Mouse (Mus musculus): ENCODE measurements around the gene Erich2. TPM values are rescaled to one million over a fixed set of nuclear protein-coding genes. Genes with fewer than 3 reads are reported as not detected.
A peak's percentile ranks its signal among the peaks of the same experiment; 100 is the strongest.
"Not testable (repeated sequence)": the region's sequence is repeated elsewhere in the genome, so short reads cannot be mapped to it uniquely, and the experiment has no call there.

Erich2 gene
- polyA plus RNA-seq (2016; fragmentation: Nextera tagmentation; extraction: Ambion mirVana), result 2.6 and 3.4 TPM in 2 replicates

GRCm38 (mm10) chr2:70508496-70508895 lies at the start of gene Erich2:
Gene Erich2, plus strand, starts transcription at chr2:70508819.
- ATAC-seq (ENCODE audit: low FRiP score), result no peak
- Histone ChIP-seq H3K4me1 (peaks cover 3% of the 10 kb centered on the region), H3K4me2 (replicated peaks) (peak within 1 kb of the TSS; percentile 91), H3K36me3 (no peaks in the 10 kb centered on the region), H3K27ac (no peak within 1 kb of the TSS), H3K9ac (peak within 1 kb of the TSS; percentile 45), H3K9me3 (replicated peaks) (no peaks in the 10 kb centered on the region), H3K27me3 (peaks cover 3% of the 10 kb centered on the region), H3K4me3 (peak within 1 kb of the TSS; percentile 48)
- WGBS, result 15% methylated on average over 10 of the region's 10 CpGs

GRCm38 (mm10) chr2:70463606-70464005 lies 45.0 kb upstream of the Erich2 start:
- Histone ChIP-seq H3K36me3 (no peaks in the 10 kb centered on the region), H3K4me2 (replicated peaks) (no peak overlapping the region), H3K9ac (no peak overlapping the region), H3K4me1 (no peaks in the 10 kb centered on the region), H3K27me3 (peaks cover 10% of the 10 kb centered on the region), H3K4me3 (no peak overlapping the region), H3K9me3 (replicated peaks) (no peaks in the 10 kb centered on the region), H3K27ac (no peak overlapping the region)
- no peak for ATAC-seq (ENCODE audit: low FRiP score)
- WGBS, result 74% methylated on average over 1 of the region's 1 CpGs

GRCm38 (mm10) chr2:70471136-70471535 lies 37.5 kb upstream of the Erich2 start:
- H3K27me3 ChIP-seq, result peaks cover 66% of the 10 kb centered on the region
- H3K4me1 ChIP-seq, result peaks cover 36% of the 10 kb centered on the region
- no peaks in the 10 kb centered on the region for H3K9me3 ChIP-seq (replicated peaks)
- H3K27ac ChIP-seq, result no peak overlapping the region
- ATAC-seq (ENCODE audit: low FRiP score), result no peak
- H3K9ac ChIP-seq, result no peak overlapping the region
- WGBS, result 8% methylated on average over 5 of the region's 5 CpGs
- H3K4me2 ChIP-seq (replicated peaks), result no peak overlapping the region
- H3K36me3 ChIP-seq, result no peaks in the 10 kb centered on the region
- no peak overlapping the region for H3K4me3 ChIP-seq

GRCm38 (mm10) chr2:70471861-70472620 lies 36.6 kb upstream of the Erich2 start:
- Histone ChIP-seq H3K27me3 (peaks cover 75% of the 10 kb centered on the region), H3K36me3 (no peaks in the 10 kb centered on the region), H3K4me3 (peak overlapping the region; percentile 33), H3K4me2 (replicated peaks) (peak overlapping the region; percentile 66), H3K27ac (no peak overlapping the region), H3K9me3 (replicated peaks) (no peaks in the 10 kb centered on the region), H3K9ac (peak overlapping the region; percentile 32; the same call in 1 of the 2 replicates), H3K4me1 (peaks cover 45% of the 10 kb centered on the region)
- 0 out of 2 replicates have a peak, but pooled peaks have one; percentile 12 for ATAC-seq (ENCODE audit: low FRiP score)
- WGBS, result under 1% methylated on average over 43 of the region's 48 CpGs

GRCm38 (mm10) chr2:70497715-70498318 lies 10.8 kb upstream of the Erich2 start:
- Histone ChIP-seq H3K9ac (no peak overlapping the region), H3K4me2 (replicated peaks) (no peak overlapping the region), H3K4me3 (no peak overlapping the region), H3K36me3 (no peaks in the 10 kb centered on the region), H3K4me1 (no peaks in the 10 kb centered on the region), H3K27ac (no peak overlapping the region), H3K9me3 (replicated peaks) (no peaks in the 10 kb centered on the region), H3K27me3 (no peaks in the 10 kb centered on the region)
- ATAC-seq (ENCODE audit: low FRiP score), result no peak
- 49% methylated on average over 13 of the region's 13 CpGs for WGBS

GRCm38 (mm10) chr2:70503436-70503835 lies 5.2 kb upstream of the Erich2 start:
- Histone ChIP-seq H3K4me3 (no peak overlapping the region), H3K4me2 (replicated peaks) (no peak overlapping the region), H3K4me1 (no peaks in the 10 kb centered on the region), H3K27me3 (peaks cover 3% of the 10 kb centered on the region; the same call in 1 of the 2 replicates), H3K9ac (no peak overlapping the region), H3K9me3 (replicated peaks) (no peaks in the 10 kb centered on the region), H3K36me3 (no peaks in the 10 kb centered on the region), H3K27ac (no peak overlapping the region)
- ATAC-seq (ENCODE audit: low FRiP score), result no peak
- WGBS, result 86% methylated on average over 10 of the region's 10 CpGs

- Histone ChIP-seq H3K27ac (no peak overlapping the region), H3K27me3 (peaks cover 3% of the 10 kb centered on the region), H3K4me3 (no peak overlapping the region), H3K4me2 (replicated peaks) (no peak overlapping the region), H3K9me3 (replicated peaks) (no peaks in the 10 kb centered on the region), H3K4me1 (peaks cover 3% of the 10 kb centered on the region), H3K36me3 (no peaks in the 10 kb centered on the region), H3K9ac (no peak overlapping the region)
- 36% methylated on average over 1 of the region's 1 CpGs for WGBS
- no peak for ATAC-seq (ENCODE audit: low FRiP score)
These were observed 3.4 kb upstream of the Erich2 start for GRCm38 (mm10) chr2:70505229-70505628.

- H3K9ac ChIP-seq, result no peak overlapping the region
- ATAC-seq (ENCODE audit: low FRiP score), result no peak
- no peak overlapping the region for H3K4me2 ChIP-seq (replicated peaks)
- no peaks in the 10 kb centered on the region for H3K9me3 ChIP-seq (replicated peaks)
- peaks cover 3% of the 10 kb centered on the region for H3K4me1 ChIP-seq
- H3K27ac ChIP-seq, result no peak overlapping the region
- H3K27me3 ChIP-seq, result peaks cover 3% of the 10 kb centered on the region
- WGBS, result 46% methylated on average over 4 of the region's 4 CpGs
- no peaks in the 10 kb centered on the region for H3K36me3 ChIP-seq
- H3K4me3 ChIP-seq, result no peak overlapping the region
These were observed 2.7 kb upstream of the Erich2 start for GRCm38 (mm10) chr2:70505896-70506295.

GRCm38 (mm10) chr2:70506372-70506771 lies 2.2 kb upstream of the Erich2 start:
- H3K9me3 ChIP-seq (replicated peaks), result no peaks in the 10 kb centered on the region
- H3K4me2 ChIP-seq (replicated peaks), result no peak overlapping the region
- H3K4me1 ChIP-seq, result peaks cover 3% of the 10 kb centered on the region
- ATAC-seq (ENCODE audit: low FRiP score), result no peak
- 45% methylated on average over 2 of the region's 2 CpGs for WGBS
- no peaks in the 10 kb centered on the region for H3K36me3 ChIP-seq
- H3K27ac ChIP-seq, result no peak overlapping the region
- H3K4me3 ChIP-seq, result no peak overlapping the region
- no peak overlapping the region for H3K9ac ChIP-seq
- H3K27me3 ChIP-seq, result peaks cover 3% of the 10 kb centered on the region

- ATAC-seq (ENCODE audit: low FRiP score), result peak; percentile 97
- Histone ChIP-seq H3K4me1 (peaks cover 3% of the 10 kb centered on the region), H3K9ac (peak overlapping the region; percentile 45), H3K27ac (no peak overlapping the region), H3K36me3 (no peaks in the 10 kb centered on the region), H3K4me3 (peak overlapping the region; percentile 48), H3K27me3 (peaks cover 3% of the 10 kb centered on the region), H3K4me2 (replicated peaks) (peak overlapping the region; percentile 91), H3K9me3 (replicated peaks) (no peaks in the 10 kb centered on the region)
- WGBS, result 0% methylated on average over 50 of the region's 56 CpGs
These were observed 508 bp downstream of the Erich2 start for GRCm38 (mm10) chr2:70509021-70509632.

- 46% methylated on average over 7 of the region's 7 CpGs for WGBS
- H3K36me3 ChIP-seq; H3K4me2 ChIP-seq (replicated peaks); H3K4me3 ChIP-seq; H3K4me1 ChIP-seq; ATAC-seq (ENCODE audit: low FRiP score); H3K27ac ChIP-seq; H3K9me3 ChIP-seq (replicated peaks); H3K9ac ChIP-seq; H3K27me3 ChIP-seq: not testable (repeated sequence)
These were observed 29.7 kb downstream of the Erich2 start for GRCm38 (mm10) chr2:70538283-70538682.

- Histone ChIP-seq H3K4me3 (no peak overlapping the region), H3K4me2 (replicated peaks) (no peak overlapping the region), H3K27me3 (no peaks in the 10 kb centered on the region), H3K27ac (no peak overlapping the region), H3K4me1 (no peaks in the 10 kb centered on the region), H3K9ac (no peak overlapping the region), H3K36me3 (no peaks in the 10 kb centered on the region), H3K9me3 (replicated peaks) (no peaks in the 10 kb centered on the region)
- WGBS, result 63% methylated on average over 6 of the region's 6 CpGs
- no peak for ATAC-seq (ENCODE audit: low FRiP score)
These were observed 42.1 kb downstream of the Erich2 start for GRCm38 (mm10) chr2:70550671-70551070.

All from hindbrain, embryonic 12.5 days (tissue).